Mouse (Mus musculus) NIH3T3 (cell line): ENCODE results near the gene Frmd6.

Source experiments
- DNase-seq: peaks from one replicate; pipeline ENCODE4 v3.0.0-alpha.2; 2012; ENCODE audit warnings: low read depth

The Frmd6 gene

DNA sequence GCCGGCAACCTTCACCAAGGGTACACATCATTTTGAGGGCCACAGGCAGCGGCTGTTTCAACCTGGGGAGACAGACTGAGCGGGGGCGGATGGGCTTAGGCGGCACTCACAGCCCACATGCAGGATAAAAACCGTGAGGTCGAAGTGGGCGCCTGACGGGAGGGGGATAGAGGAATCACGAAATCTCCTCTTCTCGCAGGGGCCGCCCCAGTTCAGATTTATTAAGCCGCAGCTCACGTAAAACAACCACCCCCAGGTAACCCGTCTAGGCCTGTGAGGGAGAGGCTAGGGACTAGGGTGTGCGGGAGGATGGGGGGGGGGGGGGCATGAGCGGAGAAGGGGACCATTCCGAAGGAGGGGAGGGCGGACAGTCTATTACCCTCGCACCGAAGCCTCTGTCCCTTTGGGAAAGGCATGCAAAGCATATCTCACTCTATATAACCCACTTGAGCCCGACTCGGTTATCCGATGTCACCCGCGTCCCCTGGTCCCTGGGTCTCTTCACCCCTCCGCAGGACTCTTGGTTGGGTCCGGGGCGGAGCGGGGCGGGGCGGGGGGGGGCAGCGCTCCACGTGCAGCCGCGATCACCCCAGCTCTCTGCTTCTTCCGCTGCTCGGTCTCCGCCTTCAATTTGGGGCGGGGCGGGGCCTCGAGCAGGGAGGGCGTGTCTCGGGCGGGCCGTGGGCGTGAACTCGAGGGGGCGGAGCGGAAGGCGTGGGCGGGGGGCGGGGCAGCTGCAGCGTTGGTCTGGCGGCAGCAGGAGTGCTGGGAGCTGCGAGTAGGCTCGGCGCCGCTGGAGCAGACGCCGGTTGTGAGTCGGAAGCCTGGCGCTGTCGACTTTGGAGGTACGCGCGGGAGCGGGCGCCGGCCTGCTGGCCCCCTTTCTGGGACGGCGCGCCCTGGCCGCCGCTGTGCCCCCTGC lies at the start of gene Frmd6:
Gene Frmd6, plus strand, starts transcription at position 786 of the 922 bp plus-strand sequence.
- peak; percentile 98 for DNase-seq

- DNase-seq, result no peak
Observed at GRCm38 (mm10) chr12:70775609-70776008, 49.7 kb upstream of the Frmd6 start.

DNA sequence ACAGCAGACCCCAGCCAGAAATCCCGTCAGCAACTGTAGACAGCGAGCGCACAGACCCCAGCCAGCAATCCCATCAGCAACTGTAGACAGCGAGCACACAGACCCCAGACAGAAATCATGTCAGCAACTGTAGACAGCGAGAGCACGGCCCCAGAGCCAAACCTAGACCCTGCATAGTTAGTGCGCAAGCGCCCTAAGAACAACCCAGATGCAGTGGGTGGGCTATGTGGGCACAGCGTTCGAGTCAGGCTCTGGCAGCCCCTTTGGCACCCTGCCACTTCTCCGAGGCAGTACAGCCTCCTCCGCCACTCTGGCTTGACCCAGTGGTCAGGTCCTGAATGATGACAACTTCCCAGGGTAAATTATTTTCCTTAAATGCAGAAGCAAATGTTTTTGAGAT lies 48.6 kb upstream of the Frmd6 start:
- DNase-seq, result no peak

DNA sequence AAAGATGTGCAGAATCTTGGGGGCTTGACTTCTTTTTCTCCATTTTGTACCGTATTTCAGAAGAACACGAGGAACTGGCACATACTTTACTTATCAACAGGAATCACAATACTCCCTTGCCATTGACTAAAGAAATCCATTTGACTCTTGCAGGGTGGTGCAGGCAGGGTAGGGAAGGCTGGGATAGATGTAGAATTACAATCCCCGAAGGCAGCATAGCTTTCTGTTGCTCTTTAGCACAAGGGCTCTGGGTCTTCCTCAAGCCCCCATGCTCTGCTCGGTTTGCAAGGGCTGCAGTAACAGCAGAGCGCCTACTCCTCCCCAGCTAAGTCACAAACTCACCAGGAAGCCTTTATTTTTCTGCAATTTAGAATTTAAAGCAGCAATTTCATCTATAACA lies 47.8 kb upstream of the Frmd6 start:
- DNase-seq, result no peak

GRCm38 (mm10) chr12:70777866-70778265 lies 47.4 kb upstream of the Frmd6 start:
- peak; percentile 25 for DNase-seq

GRCm38 (mm10) chr12:70778271-70778670 lies 47.0 kb upstream of the Frmd6 start:
- DNase-seq, result peak; percentile 10

DNA sequence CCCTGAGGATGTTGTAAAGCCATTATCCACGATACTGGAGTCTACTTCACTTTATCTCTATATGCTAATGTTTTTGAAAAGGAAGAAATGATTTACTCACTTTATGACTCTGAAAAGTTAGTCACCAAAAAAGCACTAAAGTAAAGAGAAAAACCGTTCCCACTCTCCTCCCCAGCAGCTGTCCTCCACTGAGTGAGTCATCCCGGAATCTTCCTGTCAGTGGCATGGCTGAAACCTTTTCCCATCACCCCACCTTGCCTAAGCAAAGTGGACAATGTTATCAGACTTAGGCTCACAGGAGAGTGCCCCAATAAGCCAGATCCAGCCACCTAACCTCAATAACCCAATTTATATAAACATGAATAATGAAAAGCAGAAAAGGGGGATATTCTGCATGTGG lies 46.6 kb upstream of the Frmd6 start:
- peak; percentile 51 for DNase-seq

GRCm38 (mm10) chr12:70783049-70783448 lies 42.3 kb upstream of the Frmd6 start:
- DNase-seq, result no peak

DNA sequence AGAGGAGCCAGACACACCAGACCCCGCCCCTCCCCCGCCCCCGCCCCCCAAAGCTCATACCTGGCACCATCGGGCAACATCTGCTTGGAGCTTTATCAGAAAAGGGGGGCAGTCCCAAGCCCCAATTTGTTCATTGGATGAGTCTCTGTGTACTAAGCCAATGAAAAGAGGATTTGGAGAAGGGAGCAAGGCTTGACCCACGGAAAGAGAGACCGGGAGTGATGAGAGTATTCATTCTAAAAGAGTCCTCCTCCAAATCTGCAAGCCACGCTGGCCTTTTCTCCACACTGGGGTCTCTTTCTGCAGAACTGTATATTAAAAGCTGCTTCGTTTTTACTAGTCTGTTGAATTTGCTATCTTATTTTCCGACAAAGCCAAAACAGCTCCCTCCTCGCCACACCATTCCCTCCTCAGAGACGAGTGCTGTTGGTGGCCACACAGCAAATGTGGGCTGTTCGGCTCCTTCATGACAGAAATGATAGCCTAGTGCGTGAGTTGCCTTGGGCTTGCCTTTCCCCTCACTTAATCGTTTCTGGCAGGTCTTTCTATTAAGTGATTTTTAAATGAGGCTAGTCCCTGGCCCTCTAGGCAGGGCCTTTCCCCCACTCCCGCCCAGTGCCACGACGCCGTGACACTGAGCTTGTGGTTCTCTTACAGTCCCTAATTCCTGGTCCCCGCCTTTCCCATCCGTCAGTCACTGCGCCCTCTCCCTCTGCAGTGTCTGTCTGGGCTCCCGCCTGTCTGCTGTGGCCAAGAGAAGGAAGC lies 41.7 kb upstream of the Frmd6 start:
- DNase-seq, result no peak

DNA sequence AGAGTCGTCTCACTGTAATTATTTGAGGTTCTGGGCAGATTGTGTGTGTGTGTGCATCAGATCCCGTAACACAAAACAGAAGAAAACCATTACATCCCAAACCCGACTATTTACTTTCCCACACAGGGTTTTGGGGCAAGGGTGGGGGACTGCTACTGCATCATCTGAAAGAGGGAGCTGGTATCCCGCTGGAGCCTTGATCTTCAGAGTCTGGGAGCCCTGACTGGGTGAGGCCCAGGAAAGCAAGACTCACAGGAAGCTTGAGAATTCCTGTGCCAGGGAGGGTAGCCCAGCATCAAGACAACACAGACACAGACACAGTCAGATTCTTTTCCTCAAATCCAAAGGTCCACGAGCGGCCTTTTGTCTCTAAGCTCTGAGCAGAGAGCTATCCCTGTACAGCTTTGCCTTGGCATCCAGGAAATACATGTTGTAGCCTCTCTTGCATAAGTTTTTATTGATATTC lies 41.0 kb upstream of the Frmd6 start:
- DNase-seq, result no peak

DNA sequence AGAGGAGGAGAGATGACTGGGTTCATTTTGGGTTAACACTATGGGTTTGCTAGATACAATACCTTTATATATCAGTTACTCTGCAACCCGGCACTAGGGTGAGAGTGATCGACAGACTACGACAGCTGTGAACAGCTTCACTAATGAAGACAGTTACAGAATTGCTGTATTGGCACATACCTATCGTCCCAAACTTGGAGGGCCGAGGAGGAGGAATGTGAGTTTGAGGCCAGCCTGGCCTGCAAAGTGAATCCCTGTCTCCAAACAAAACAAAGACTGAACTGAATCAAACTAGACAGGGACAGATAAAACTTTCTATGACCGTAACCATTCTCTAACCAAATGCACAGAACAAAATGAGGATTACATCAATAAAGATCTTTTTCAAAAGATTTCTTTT lies 36.0 kb upstream of the Frmd6 start:
- no peak for DNase-seq

DNA sequence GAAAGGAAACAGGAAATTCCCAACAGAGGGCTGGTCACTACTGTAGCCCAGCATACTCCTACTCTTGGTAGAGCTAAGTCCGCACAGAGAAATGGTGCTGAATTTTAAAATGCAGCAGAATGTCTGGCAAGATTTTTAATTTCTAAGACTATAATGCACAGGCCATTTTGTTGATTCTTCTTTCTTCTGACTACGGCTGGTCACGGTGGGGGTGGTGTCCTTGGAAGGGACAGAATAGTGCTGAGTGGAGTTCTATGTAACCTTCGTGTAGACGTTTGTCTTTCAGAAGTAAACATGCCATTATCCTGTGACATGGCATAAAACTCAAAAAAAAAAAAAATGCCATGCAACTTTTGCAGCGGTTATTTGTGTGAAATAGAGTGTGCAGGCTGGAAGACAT lies 32.0 kb upstream of the Frmd6 start:
- no peak for DNase-seq

- DNase-seq, result peak; percentile 86
Observed at GRCm38 (mm10) chr12:70794543-70795388, 30.5 kb upstream of the Frmd6 start.

- DNase-seq, result no peak
Observed at GRCm38 (mm10) chr12:70795389-70795711, 30.0 kb upstream of the Frmd6 start.

DNA sequence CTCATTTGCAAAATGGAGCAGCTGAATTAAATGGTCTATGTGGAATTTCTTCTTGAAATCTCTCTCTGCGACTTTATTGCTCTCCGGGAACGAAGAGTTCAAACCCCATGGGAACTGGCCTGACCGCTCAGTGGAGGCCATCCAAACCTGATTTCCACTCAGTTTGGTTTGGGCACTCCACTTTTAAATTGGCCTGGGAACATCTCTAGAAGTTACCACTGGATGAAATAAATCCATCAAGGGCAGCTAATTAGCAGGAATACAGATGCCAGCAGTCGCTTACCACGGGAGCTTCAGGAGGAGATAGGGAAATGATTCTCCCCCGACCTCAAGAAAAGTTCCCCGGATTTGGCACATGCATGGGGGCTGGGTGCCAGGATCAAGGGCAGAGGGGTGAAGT lies 26.8 kb upstream of the Frmd6 start:
- DNase-seq, result no peak

DNA sequence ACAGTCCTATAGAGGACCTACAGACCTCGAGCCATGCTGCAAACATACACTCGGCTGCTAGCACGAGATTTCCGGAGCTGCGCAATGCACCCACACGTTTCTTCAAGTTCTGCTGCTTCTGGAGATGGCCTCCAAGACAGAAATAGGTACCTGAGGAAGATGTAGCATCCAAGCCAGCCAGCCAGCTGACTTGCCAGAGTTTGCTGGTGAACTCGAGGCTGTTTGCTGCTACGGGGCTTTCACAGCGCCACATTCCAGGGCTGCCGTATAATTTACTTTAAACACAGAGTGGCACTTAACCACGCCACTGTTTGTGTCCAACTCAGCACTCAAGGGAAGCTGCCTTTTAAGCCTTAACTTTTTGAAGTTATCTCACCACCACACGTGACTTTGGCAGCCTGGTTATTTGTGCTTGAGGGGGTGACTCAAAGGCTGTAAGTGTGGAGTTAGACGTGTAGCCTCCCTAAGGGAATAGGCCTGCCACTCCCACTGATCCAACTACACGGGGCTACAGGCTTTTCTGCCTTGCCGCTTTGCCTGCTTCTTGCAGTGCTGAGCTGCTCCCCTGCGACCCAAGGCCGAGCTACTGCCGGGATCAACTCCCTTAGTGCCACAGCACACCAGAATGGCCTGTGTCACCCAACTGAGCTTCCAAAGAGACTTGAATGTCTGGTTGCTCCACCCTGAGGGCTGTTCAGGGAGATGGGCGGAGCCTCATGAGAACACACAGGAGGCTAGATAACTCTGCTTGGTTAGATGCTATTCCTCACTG lies 25.9 kb upstream of the Frmd6 start:
- peak; percentile 84 for DNase-seq

GRCm38 (mm10) chr12:70800086-70800485 lies 25.2 kb upstream of the Frmd6 start:
- no peak for DNase-seq

DNA sequence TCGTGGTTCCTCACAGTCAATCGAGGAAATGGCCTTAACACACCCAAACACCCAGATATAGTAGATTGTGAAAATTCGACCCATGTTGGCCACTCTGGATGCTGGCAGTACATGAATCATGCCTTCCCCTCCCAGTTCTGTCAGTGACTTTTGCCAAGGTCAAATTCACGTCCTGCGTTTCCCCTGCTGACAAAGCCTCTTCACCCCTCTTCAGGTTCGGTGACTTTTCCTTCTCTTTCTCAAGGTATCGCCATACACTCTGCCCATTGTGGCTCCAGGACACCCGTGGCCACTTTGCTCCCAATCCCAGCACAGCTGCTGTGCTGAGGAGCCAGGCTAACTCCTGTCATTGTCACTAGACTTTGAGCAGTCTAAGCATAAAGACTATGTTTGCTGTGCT lies 24.0 kb upstream of the Frmd6 start:
- no peak for DNase-seq

DNA sequence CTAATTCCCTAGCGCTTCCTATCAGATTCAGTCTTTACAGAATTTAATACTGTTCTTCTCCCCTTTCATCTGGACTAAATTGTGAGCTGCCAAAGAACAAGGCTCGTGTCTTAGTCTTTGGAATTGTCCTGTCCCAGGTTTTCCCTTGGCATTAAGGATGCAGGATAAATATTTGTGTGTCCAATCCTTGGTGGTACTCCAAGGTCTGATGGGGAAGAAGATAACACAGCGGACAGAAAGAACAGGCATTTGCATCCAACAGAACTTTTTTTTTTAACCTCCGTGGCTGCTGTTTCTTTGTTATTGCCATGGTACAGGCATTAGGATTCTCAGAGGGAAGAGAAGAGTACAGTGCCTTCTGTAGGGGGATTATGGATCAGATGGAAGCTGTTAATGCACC lies 21.8 kb upstream of the Frmd6 start:
- DNase-seq, result no peak

DNA sequence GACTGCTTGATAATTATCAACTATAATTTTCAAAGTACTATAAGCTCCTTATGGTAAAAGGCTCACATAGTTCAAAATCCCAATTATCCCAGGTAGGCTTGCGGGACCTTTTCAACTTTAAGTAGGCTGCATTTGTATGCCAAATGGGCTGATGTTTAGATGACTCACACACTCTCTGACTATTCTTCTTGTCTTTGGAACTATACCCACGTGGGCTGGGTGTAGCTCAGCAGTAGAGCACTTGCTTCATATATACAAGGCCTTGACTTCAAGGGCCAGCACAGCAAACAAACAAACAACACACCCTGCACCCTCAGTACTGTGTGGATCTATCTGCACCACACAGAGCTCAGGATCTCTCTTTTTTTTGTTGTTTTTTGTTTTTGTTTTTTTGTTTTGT lies 20.3 kb upstream of the Frmd6 start:
- peak; percentile 58 for DNase-seq

GRCm38 (mm10) chr12:70807543-70807942 lies 17.8 kb upstream of the Frmd6 start:
- no peak for DNase-seq

DNA sequence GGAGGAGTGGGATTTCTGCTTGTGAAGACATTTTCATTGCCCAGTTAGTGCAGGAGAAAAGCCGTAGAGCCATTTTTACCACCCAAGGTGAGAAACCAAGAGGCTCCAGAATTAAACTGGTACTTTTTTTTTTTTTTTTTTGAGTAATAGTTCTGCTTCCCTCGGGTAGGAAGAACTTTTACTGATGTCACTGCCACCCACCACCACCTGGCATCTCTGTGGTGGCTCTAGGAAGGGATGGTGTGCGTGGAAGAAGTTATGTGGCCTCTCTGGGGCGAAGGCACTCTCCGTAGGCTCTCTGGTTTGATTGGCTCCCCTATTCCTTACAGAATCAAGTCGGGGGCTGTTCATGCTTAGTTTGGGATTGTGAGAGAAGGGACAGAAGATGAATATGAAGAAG lies 17.3 kb upstream of the Frmd6 start:
- no peak for DNase-seq
